Mouse (Mus musculus) CH12F3 (cell line): ENCODE measurements around the gene Bst1.

Experiments used
- in situ Hi-C: fragments of 300-500 bp; cut with MboI; formaldehyde crosslinking; loops from 2 replicates; pipeline ENCODE4 v1.14.3; 2020; ENCODE audit warnings: low sequenced_read_pairs

The Bst1 gene

DNA sequence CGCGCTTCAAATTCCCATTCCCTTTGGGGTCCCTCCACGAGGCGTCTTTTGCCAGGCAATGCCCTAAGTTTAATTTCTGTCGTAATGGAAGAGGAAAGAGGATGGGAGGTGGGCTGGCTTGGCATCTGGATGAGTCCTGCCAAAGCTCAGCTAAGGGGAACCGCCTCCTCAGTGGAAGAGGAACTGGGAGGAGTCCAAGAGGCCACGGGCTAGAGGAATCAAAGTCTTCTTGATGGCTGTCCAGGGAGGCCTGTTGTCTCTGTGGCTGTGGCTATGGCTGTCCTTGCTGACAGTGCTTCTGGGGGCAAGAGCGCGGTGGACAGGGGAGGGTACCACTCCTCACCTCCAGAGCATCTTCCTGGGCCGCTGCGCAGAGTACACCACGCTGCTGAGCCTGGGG lies at the start of gene Bst1:
TSS of gene Bst1 (plus strand) at position 191 of the 400 bp plus-strand sequence.
- in situ Hi-C loops, result no loop called here

DNA sequence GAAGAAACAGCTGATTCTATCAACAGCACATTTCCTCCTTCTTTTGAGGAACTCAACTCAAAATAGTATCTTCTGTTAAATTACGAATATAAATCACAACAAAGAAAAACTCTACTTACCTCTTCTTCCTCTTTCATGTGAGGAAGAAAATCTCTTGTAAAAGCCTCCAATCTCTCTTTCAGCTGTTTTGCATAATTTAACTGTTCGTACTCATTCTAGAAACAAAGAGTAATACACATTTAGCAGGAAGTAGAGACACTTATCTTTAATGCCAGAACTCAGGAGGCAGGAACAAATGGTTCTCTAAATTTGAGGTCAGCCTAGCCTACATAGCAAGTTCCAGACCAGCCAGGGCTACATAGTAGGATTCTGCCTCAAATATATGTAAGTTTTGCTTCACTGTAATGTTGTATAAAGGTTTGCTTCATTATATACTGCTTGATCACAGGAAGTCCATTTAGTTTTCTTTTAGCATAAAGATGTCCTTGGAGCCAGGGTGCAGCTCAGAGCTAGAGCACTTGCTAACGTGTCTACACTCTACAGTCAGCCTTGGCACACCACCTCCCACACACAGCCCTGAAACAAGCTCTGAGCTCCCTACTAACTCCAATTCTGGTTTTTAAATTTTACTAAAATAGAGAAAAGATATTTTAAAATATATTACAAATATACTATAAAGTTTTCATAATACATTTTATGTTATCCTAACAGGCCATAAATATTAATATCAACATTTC lies 47.9 kb upstream of the Bst1 start:
- in situ Hi-C loops, result no loop called here

DNA sequence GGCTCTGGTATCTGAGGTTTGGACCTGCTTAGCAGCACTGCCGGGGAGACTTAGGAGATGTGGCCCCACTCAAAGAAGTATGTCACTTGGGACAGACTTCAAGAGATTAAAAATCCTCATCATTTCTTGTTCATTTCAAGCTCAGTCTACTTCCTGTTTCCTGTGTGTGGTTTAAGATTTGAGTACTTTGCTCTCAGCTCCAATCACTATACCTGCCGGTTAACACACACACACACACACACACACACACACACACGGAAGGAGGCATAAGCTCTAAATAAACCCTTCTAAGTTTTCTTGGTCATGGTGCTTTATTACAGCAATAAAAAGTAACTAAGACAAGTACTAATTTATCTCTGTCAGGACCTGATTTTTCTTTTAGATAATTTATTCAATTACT lies 47.1 kb upstream of the Bst1 start:
- in situ Hi-C loops, result no loop called here

DNA sequence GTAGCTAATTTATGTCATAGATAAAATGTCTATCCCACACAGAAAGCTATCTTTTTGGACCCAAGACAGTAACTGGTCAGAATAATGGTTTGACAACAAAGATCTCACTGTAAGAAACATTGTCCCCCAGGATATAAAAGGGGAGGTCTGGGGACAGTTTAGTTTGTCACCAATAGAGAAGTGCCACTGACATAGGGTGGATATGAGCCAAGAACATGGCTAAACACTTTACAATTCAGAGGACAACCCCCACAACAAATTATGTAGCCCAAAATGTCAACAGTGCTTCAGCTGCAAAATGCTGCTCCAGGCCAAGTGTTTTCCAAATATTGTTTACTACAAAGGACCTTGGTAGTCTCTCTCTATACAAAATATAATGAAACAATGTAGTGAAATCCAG lies 42.3 kb upstream of the Bst1 start:
- in situ Hi-C loops, result no loop called here

DNA sequence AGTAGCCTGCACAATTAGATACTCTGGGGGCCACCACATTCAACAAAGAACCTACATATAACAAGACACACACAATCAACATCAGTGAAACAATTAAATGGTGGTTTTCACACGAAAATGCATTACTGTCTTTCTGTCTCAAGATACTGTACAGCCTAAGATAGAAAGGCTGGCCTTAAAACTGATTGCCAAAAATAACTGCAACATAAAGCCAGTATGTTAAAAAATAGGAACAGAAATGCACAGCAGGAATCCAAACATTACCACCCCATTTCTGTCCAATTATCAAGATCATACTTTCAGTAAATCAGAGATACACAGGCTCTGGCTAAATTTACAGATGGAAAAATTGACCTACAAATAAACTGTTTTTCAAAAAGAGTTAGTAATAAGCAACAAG lies 41.7 kb upstream of the Bst1 start:
- in situ Hi-C loops, result no loop called here

DNA sequence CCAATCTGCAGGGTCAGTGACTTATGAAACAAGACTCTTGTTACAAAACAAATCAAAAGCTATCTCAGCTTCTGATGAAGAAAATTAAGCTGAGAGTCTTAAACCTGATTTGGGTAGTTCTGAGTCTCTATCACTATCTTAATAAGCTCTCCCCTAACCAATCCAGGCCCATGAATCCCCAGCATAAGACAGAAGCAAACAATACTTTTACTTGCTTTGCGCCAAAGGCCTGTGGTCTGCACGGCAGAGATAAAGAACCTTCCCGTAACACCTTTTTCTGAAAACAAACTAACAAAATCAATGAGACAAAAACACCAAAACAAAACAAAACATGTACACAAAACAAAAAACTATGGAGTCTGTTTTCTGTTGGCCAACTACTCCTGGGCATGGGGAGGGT lies 40.1 kb upstream of the Bst1 start:
- in situ Hi-C loops, result no loop called here

DNA sequence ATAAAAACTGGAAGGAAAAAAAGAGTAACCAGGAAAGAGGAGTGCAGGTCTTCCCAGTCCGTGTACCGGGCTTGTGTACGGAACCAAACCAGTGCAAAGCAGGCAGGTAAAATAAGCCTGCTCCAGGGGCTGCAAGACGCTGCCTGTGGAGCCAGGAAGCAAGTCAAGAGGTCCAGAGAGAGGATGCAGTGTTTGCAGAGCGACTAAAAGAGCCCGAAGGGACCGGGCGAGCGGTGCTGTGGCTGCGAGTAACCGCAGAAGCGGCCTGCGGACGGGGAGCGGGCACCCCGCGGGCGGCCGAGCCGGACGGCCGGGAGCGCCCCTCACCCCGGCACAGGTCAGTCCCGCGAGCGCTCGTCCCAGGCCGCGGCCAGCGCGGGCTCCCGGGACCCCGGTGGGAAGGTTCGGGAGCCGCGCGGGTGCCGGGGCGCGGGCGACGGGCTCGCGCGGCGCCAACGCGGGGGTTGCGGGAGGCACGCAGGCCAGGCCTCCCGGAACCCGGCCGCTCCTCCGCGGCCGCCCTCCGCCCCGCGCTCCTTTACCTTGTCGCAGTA lies 37.2 kb upstream of the Bst1 start:
- in situ Hi-C loops, result no loop called here

DNA sequence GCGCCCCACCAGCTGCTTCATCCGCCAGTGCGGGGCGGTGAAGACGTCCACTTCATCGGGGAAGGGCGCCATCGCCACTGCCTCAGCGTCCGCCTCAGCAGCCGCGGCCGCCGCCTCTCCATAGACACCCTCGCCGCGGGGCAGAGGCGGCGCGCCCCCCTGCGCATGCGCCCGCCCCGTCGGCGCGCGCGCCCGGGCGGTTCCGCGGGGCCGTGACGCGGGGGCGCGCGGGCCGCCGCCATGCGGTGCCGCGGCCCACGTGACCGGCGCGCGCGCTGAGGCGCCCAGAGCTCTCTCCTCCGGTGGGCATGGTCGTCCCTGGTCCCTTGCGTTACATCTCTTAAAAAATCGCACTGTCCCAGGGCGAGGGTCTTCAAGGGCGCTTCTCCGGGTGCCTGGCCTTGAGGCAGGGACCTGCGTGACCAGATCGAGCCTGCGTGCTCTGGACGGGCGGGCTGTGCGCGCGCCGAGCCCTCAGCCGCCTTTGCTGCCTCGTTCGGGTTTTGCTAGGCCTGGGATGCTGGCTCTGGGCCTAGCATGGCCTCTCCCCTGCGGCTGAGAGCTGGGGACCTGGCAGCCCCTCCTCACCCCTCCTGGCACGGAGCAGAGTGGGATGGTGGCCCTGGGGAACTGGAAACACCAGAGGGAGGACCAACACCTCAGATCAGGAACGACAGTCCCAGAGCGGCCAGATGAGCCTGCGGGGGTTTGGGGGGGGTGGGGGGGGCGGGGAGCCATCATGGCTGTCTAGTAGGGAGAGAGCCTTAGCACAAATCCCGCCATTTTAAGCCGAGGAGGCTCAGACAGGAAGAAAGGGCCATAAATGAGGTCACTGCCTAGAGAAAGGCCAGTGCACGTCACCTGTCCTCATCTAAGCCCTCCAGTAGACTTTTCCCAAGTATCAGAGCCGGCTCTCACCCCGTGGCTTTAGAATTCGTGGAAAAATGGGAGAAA lies 36.4 kb upstream of the Bst1 start:
- in situ Hi-C loops, result no loop called here

DNA sequence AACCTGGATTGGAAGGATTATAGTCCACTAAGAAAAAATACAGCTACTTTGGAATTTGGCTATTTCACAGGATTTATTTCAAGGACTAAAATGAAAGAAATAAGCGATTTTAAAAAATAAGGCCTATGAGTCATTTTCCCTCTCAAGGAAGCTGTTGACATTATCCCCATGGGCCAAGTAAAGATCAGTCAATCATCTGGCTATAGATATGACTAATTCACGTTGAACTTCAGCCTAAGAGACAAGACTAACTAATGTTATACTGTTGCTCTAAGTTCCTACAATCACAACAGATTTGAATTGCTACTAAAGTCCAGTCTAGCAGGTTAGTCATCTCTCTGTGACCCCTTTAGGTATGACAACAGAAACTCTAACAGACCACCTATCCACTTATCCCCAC lies 34.7 kb upstream of the Bst1 start:
- in situ Hi-C loops, result no loop called here

DNA sequence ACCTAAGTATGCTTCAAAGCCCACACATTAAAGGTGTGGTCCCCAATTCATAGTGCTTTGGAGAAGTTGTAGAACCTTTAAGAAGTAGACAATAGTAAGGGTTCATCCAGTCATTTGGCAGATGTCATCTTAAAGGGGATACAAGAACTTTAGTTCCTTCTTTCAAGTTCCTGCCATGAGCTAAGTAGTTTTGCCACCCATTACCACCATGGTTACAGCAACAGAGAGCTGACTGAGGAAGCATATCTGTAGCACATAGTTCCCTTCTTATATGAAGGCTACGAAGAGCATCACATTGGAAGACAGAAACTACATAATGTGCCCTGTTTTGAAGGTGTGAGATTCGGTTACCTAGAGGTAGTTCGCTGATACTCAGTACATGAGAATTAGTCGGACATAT lies 32.1 kb upstream of the Bst1 start:
- in situ Hi-C loops, result no loop called here

DNA sequence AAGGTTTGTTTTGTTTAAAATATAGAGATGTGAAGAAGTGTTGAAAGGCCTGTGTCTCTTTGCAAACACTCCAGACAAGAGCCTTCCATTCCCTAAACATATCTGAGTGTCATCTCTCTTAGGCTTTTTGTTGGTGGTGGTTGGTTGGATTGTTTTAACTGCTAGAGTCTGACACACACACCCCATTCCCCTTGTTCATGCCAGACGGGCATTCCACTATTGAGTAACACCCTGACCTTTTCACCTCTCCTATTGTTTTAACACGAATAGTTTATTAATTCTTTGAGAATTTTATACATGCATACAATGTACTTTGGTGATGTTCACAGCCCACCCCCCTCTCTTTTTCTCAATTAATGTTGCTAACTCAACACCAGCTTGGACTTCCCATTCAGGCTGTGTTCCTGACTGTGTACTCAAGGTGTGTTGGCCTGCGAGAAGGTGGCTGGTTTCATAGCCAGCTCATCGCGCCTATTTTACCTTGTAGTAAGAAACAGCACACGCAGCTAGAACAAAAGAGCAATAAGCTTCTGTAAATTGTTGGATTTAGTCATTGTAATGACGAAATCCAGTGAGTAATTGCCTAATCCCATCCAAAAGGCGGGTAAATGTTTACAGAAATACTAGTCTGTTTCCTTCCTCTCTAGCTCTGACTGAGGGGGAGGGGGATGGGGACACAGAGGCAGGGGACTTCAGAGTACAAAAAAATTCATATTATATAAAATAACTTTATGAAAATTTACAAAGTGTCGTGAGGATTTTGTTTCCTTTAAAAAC lies 30.5 kb upstream of the Bst1 start:
- in situ Hi-C loops, result no loop called here

DNA sequence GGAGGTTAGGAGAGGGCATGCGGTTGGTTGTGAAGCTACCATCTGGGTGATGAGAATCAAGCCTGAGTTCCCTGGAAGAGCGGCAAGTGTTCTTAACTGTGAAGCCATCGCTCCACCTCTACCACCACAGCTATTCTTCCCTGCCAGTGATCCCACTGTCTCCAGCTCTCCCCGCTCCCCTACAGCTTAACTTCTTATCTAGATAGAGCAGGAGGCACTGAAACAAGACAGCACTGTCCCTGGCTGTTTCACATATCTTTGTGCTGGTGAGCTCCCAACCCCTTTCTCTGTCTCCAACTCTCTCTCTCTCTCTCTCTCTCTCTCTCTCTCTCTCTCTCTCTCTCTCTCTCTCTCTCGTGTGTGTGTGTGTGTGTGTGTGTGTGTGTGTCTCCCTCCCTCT lies 26.3 kb upstream of the Bst1 start:
- in situ Hi-C loops, result no loop called here

DNA sequence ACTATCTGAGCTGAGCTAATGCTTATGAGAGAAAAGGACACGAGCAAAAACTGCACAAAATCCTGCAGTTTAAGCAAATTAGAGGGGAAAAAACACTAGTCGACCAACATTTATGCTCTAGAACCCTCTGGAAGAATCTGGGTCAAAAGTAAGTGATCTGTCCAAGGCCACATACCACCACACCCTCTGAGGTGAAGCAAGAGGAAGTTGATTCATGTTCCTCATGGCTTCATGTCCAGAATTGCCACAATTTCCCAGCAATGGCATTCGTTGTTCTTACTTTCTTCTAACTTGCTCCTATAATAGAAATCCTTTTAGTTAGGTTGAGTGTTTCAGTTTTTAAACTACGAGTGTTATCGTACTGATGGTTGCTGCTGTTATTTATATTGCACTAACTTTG lies 19.2 kb upstream of the Bst1 start:
- in situ Hi-C loops, result no loop called here

DNA sequence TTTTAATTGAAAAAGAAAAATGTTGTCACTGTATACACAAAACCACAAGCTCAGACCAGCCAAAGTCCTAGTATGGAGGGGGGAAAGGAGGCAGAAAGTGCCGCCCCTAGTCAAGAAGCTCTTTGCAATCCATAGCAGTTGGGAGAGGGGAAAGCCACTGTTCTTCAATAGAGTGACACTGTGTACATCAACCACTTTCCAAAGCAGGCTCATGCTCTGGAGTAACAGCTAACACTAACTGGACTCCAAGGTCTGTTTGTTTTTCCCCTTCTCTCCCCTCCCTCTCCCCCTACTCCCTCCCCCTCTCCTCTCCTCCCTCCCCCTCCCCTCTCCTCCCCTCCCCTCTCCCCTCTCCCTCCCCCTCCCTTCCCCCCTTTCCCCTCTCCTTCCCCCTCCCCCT lies 18.0 kb upstream of the Bst1 start:
- in situ Hi-C loops, result no loop called here

DNA sequence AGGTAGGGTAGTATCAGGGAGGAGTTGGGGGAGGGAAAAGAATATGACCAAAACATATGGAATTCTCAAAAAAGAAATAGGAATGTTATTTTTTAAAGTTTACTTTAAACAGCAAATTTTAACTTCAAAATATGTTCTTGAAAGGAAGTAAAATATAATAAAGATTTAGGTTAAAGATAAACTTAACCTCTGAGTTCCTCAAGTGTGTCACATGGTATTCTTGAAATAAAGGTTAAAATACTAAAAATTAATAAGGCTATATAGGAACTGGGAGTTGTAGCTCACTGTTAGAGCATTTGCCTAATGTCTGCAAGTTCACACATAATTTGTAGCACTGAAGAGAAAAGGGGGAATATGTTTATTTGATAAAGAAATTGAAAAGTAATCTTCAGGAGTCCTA lies 17.4 kb upstream of the Bst1 start:
- in situ Hi-C loops, result no loop called here

DNA sequence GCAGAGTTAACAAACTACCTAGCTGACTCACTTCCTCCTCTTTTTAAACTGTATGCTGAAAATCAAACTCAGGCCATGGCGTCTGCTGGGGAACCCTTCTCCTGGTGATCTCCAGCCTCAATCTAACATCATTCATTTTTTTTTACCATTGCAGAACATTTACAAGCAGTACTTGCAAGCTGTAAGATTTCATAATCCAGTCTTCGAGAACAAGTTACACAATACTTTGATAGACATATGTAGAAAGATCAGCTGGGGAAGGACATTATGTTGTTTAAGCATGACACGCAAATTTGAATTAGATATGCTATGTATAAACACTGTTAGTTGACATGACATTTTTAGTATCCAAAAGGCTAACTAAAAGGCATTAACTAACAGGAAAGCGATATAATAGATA lies 16.9 kb upstream of the Bst1 start:
- in situ Hi-C loops, result no loop called here

DNA sequence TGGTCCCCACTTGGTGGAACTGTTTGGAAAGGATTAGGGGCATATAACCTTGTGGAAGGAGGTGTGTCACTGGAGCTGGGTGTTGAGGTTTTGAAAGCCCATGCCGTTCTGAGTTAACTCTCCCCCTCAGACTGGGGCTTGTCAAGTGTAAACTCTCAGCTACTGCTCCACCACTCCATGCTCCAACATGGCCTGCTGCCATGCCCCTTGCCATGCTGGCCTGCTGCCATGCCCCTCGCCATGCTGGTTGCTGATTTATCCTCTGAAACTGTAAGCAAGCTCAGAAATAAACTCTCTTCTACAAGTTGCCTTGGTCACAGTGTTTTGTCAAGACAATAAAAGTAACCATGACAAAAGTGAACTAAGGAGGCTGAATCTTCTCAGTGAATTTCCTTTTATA lies 13.3 kb upstream of the Bst1 start:
- in situ Hi-C loops, result no loop called here

DNA sequence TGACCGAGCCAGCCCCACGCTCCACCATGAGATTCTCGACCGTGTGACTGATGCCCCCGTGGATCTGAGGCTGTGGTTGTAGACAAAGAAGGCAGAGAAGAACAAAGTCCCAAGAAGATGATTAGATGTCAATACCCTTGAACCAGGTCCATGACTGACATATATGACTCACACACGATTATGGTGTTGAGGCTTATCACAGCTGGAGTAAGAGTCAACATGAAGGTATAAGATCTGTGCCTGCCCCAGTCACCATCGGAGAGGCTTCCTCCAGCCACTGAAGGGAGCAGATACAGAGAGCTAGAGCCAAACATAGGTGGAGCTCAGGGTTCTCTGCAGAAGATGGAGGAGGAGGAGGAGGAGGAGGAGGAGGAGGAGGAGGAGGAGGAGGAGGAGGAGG lies 12.3 kb upstream of the Bst1 start:
- in situ Hi-C loops, result no loop called here

DNA sequence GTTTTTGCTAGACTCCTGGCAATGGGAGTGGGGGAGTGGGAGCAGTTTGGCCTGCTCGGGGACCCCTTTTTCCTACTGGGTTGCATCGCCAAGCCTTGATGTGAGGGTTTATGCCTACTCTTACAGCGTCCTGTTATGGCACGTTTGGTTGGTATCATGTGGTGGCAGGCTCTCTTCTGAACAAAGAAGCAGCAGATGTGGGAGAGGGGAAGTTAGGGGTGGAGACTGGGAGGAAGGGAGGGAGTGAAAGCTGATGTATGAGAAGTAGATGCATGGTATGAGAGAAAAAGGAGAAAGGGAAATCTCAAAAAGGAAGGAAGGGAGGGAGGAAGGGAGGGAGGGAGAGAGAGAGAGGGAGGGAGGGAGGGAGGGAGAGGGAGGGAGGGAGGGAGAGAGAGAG lies 11.8 kb upstream of the Bst1 start:
- in situ Hi-C loops, result no loop called here

DNA sequence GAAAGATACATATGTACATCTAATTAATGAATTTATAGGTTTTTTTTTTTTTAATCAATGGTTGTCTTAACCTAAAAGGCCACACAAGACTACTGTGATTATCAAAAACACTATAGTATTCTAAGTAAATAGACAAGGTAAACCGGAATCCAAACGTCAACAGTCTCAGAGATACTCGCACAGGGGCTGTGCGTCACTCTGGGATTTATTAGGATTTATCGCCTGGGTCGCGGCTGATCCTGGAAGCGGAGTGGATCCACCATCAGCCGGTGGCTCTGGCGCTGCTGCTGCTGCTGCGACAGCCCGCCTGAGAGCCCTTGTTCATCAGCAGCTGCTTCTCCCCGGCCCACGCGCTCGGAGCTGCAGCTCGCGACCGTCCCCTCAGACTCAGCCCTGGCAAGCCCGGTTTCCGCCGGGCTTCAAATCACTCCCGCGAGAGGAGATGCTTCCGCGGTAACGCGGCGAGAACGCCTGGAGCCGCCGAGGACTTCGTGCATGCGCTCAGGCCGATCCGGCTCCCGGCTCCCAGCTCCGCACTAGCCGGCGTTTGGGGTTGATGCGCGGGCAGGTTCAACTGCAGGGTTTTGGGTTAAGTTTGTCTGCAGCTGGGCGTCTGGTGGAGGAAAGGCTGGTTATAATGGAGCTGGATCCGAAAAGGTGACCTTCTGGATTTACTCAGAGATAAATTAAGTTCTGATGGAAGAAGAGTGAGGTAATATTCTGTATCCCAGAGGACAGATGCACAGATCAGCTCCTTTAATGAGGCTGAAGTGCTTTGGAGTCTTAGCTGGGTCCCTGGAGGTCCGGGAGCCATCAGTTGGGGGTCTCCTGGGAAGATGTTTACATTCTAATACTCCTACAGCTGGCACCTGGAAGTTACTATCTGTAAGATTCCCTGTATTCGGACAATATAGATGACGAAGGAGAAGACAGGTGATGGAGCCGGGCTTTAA lies 10.7 kb upstream of the Bst1 start:
- in situ Hi-C loops, result no loop called here
